Mouse (Mus musculus) C2C12 (cell line): ENCODE measurements around the gene Zbed6. TPM values are rescaled to one million over a fixed set of nuclear protein-coding genes. Genes with fewer than 3 reads are reported as not detected.

Source experiments
- H3K27me3 ChIP-seq: one replicate; pipeline ENCODE4 v1.6.1; 2011; ENCODE audit not compliant: control insufficient read depth, insufficient read depth, insufficient read length
- H3K36me3 ChIP-seq: one replicate; pipeline ENCODE4 v1.6.1; 2011; ENCODE audit not compliant: control insufficient read depth, insufficient read depth
- H3K4me3 ChIP-seq: one replicate; pipeline ENCODE4 v1.5.1; 2011; ENCODE audit warnings: mild to moderate bottlenecking, control low read depth; ENCODE audit not compliant: poor library complexity, insufficient read depth, severe bottlenecking
- H3K79me2 ChIP-seq: one replicate; pipeline ENCODE4 v1.6.1; 2011; ENCODE audit not compliant: control insufficient read depth, insufficient read depth
- H3K79me3 ChIP-seq: one replicate; pipeline ENCODE4 v1.6.1; 2011; ENCODE audit warnings: low read depth, control low read depth
- H3ac ChIP-seq: one replicate; pipeline ENCODE3; 2011; ENCODE audit warnings: low read depth; ENCODE audit not compliant: control insufficient read depth, insufficient read length
- CEBPB ChIP-seq: IDR thresholded peaks from one replicate; pipeline ENCODE4 v1.6.1; 2011; ENCODE audit warnings: low read depth, mild to moderate bottlenecking, control low read depth, moderate library complexity
- CTCF ChIP-seq: IDR thresholded peaks from one replicate; pipeline ENCODE4 v1.5.1; 2011; ENCODE audit not compliant: control insufficient read depth, insufficient read depth, insufficient read length
- FOSL1 ChIP-seq: IDR thresholded peaks from one replicate; pipeline ENCODE4 v1.8.0; 2011; ENCODE audit warnings: mild to moderate bottlenecking, low read length; ENCODE audit not compliant: poor library complexity, insufficient read depth, severe bottlenecking
- MAX ChIP-seq: IDR thresholded peaks from one replicate; pipeline ENCODE4 v1.6.1; 2011; ENCODE audit warnings: mild to moderate bottlenecking, control low read depth
- MYOD1 ChIP-seq: IDR thresholded peaks from one replicate; pipeline ENCODE4 v1.6.1; 2011; ENCODE audit warnings: low read depth; ENCODE audit not compliant: control insufficient read depth, insufficient read length
- MYOG ChIP-seq: IDR thresholded peaks from one replicate; pipeline ENCODE4 v1.6.1; 2011; ENCODE audit not compliant: control insufficient read depth, insufficient read length; ENCODE audit errors: extremely low read depth
- USF1 ChIP-seq: IDR thresholded peaks from one replicate; pipeline ENCODE4 v1.6.1; 2011; ENCODE audit warnings: low read depth, mild to moderate bottlenecking, control low read depth, moderate library complexity
- polyA plus RNA-seq: library from polyadenylated mRNA; unstranded; fragments of >200 nt; fragmentation: generic; extraction: Trizol; gene quantifications from one replicate; pipeline ENCODE4 v1.2.1, GENCODE M21; 2012; ENCODE audit warnings: missing spikeins

Gene Zbed6
- polyA plus RNA-seq, 1 experiment = 2.8 TPM

DNA sequence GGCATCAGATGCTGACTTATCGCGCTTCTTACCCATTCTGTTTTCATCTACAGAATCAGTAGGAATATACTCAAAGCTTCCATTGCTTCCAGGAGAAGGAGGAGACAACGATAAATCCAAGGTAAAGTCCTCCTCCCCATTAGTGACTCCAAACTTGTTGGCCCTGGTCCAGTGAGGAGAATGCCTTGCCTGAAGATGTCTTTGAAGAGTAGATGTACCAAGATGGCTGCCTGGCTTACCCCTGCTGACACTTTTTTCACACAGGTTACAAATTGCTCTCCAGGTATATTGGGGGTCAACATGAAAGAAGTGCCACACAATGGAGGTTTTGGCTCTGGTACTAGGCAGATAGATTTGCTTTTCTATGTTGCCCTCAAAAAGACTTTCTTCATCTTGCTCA, 1.8 kb downstream of the Zbed6 start:
- Histone ChIP-seq H3K27me3 (no peaks in the 10 kb centered on the region), H3K79me3 (peaks cover 67% of the 10 kb centered on the region), H3K4me3 (no peak overlapping the region), H3ac (no peak overlapping the region), H3K36me3 (peaks cover 51% of the 10 kb centered on the region), H3K79me2 (peaks cover 71% of the 10 kb centered on the region)
- TF ChIP-seq MYOD1 (no peak), CEBPB (no peak), CTCF (no peak), MYOG (no peak), MAX (no peak), USF1 (no peak), FOSL1 (no peak)

DNA sequence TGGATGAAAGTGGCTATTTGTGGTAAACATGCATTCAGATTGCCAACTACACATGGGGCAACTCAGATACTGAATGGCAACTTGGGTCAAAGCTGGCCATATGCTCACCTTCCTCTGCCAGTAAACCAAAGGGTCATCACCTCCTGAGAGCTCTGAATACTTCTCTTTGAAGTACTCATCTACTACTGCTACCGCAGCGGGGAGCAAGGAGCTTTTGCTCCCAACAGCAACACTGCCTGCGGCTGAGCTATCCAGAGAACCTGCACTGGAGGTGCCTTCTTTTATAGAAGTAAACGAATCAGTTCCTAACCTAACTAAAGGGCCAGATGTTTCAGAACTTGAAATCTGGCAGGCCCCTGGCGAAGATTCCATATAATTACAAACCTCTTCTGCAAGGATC, 3.9 kb downstream of the Zbed6 start:
- Histone ChIP-seq H3K4me3 (no peak overlapping the region), H3K27me3 (no peaks in the 10 kb centered on the region), H3K79me3 (peaks cover 85% of the 10 kb centered on the region), H3K36me3 (peaks cover 70% of the 10 kb centered on the region), H3K79me2 (peaks cover 92% of the 10 kb centered on the region), H3ac (no peak overlapping the region)
- TF ChIP-seq FOSL1 (no peak), MYOG (no peak), MAX (no peak), USF1 (no peak)

DNA sequence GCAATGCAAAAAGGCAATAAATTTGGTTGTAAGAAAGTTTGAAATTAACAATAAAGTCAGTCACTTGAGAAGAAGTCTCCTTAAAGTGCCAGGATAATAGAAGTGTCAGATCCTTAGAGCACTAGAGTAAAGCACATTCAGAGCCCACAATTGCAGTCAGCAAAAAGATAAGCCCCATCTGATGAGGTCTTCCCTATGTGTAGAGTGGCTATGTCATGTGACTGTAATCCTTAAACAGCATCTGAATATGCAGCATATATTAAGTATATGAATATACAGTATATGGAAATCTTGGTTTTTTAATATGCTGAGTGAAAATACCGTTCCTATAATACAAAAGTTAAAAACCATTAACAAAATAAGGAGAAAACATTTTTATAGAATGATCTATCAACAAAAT, 7.7 kb downstream of the Zbed6 start:
- H3K79me2 ChIP-seq = peaks cover 98% of the 10 kb centered on the region
- peaks cover 83% of the 10 kb centered on the region for H3K36me3 ChIP-seq
- H3K4me3 ChIP-seq = no peak overlapping the region
- H3K27me3 ChIP-seq = no peaks in the 10 kb centered on the region
- H3K79me3 ChIP-seq = peaks cover 93% of the 10 kb centered on the region
- no peak overlapping the region for H3ac ChIP-seq
- no peak for TF ChIP-seq MYOD1
- TF ChIP-seq MYOG = no peak
- no peak for TF ChIP-seq CEBPB
- TF ChIP-seq FOSL1 = no peak
- TF ChIP-seq CTCF = no peak
- TF ChIP-seq USF1 = no peak
- no peak for TF ChIP-seq MAX

DNA sequence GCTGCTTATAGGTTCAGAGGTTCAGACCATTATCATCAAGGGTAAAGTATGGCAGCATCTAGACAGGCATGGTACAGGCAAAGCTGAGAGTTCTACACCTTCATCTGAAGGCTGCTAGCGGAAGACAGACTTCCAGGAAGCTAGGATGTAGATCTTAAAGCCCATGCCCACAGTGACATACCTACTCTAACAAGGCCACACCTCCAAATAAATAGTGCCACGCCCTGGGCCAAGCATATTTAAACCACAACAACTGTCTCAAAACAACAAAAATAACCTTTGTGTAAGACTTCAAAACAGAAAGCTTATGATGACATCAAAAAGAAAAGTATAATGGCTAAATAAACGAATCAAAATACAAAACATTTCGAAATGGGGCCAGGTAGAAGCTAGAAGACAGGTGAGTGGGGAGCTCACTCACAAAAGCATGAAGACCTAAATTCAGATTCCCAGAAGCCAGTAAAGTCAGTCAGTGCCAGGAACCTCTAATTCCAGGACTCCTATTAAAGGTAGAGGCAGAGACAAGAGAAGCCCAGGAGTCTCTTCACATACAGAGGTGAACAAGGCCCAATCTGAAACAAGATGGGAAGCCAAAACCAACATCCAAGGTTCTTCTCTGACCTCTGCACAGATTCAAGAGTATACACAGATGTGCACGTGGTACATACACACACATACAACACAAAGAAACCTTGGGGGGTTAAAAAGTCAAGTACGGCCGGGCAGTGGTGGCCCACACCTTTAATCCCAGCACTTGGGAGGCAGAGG, 10.2 kb downstream of the Zbed6 start:
- TF ChIP-seq CTCF (no peak), MYOD1 (no peak), MYOG (no peak), USF1 (no peak), FOSL1 (no peak), CEBPB (no peak), MAX (no peak)
- Histone ChIP-seq H3K27me3 (no peaks in the 10 kb centered on the region), H3K79me3 (peaks cover 84% of the 10 kb centered on the region), H3ac (no peak overlapping the region), H3K79me2 (peaks cover 97% of the 10 kb centered on the region), H3K36me3 (peaks cover 85% of the 10 kb centered on the region), H3K4me3 (no peak overlapping the region)

DNA sequence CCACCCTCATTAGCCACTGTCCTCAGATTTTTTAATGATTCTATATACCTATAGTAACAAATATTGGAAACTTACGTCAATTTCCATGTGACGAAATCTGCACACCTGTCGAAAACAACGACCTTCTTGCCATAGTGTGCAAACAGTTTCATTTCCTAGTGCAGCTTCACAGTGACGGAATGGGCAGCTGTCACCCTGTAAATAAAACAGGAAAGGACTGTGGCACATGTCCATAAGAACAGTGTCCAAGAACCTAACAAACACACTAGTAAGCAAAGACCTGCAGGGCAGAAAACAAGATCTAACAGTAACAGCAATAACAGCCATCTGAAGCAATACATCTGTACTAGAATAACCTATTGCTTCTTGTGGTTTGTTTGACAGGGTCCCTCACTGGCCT, 15.0 kb downstream of the Zbed6 start:
- Histone ChIP-seq H3K4me3 (no peak overlapping the region), H3K36me3 (peaks cover 93% of the 10 kb centered on the region), H3K79me2 (peaks cover 73% of the 10 kb centered on the region), H3K79me3 (peaks cover 41% of the 10 kb centered on the region), H3ac (no peak overlapping the region), H3K27me3 (no peaks in the 10 kb centered on the region)
- TF ChIP-seq CTCF = no peak

DNA sequence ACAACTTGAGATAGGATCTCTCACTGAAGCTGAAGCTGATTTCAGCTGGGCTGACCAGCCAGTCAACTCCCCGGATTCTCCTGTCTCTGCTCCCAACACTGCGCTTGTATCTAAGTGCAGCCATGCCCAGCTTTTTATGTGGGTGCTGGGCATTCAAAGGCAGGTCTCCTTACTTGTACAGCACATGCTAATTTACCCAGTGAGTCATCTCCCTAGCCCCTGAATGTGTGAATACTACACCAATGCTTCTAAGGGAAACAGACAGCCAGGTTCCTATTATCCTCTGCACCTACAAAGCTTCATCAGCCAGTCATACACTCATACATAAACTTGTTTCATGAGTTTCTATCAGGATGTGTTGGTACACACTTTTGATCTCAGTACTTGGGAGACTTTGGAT, 19.5 kb downstream of the Zbed6 start:
- H3K79me2 ChIP-seq = peaks cover 28% of the 10 kb centered on the region
- H3ac ChIP-seq = no peak overlapping the region
- TF ChIP-seq CEBPB = no peak
- no peak for TF ChIP-seq MAX
- TF ChIP-seq MYOG = no peak
- TF ChIP-seq CTCF = no peak
- TF ChIP-seq USF1 = no peak
- TF ChIP-seq FOSL1 = no peak
- no peak for TF ChIP-seq MYOD1
- H3K4me3 ChIP-seq = no peak overlapping the region
- no peaks in the 10 kb centered on the region for H3K27me3 ChIP-seq
- H3K79me3 ChIP-seq = peaks cover 5% of the 10 kb centered on the region
- H3K36me3 ChIP-seq = peaks cover 95% of the 10 kb centered on the region
